Mouse (Mus musculus): Measurements from ENCODE around the gene Wapl. TPM values are rescaled to one million over a fixed set of nuclear protein-coding genes. Genes with fewer than 3 reads are reported as not detected.

Gene Wapl
- 10 to 100 TPM; 35.5 to 40.6 TPM for total RNA-seq (2021)
- 6.6 and 15.2 TPM in 2 replicates for polyA plus RNA-seq (2012; rRNA removed)
- long read RNA-seq, full-length matches to known transcripts, result 10 of 15 reads
- long read RNA-seq, partial matches to known transcripts, result 4 of 15 reads
- long read RNA-seq, other reads (novel, unspliced or antisense), result 1 of 15 reads

- DNase-seq, result peak; percentile 97 to 99
- H3K36me3 ChIP-seq (ENCODE audit: control insufficient read depth, insufficient read depth, low read length), result peaks cover 18% of the 10 kb centered on the region
- peak within 1 kb of the TSS; percentile 95 for H3K27ac ChIP-seq
- peak within 1 kb of the TSS; percentile 98 for H3K9ac ChIP-seq (ENCODE audit: low read depth, low read length)
- H3K4me1 ChIP-seq (ENCODE audit: control insufficient read depth, insufficient read depth, low read length), result no peaks in the 10 kb centered on the region; the same call in none of the 2 replicates
- H3K27me3 ChIP-seq (ENCODE audit: control insufficient read depth, insufficient read depth, low read length), result no peaks in the 10 kb centered on the region
- under 1% methylated on average over 90 of the region's 90 CpGs for WGBS
- intact Hi-C loops (cut with DNase I), result loop anchor here (10.0 kb wide), 1 partner anchor 359 kb away; the partner anchor contains the start of genes Glud1 and Shld2
- TF ChIP-seq POLR2A (IDR thresholded peaks at IDR 0.05; ENCODE audit: insufficient read depth, low read depth, low read length), result peak; percentile 73
- TF ChIP-seq CTCF (IDR thresholded peaks at IDR 0.05), result peak; percentile 3; the same call in 1 of the 2 replicates
- no peak for TF ChIP-seq EP300 (IDR thresholded peaks at IDR 0.05; ENCODE audit: insufficient read depth, low read depth, low read length)
- H3K79me2 ChIP-seq (replicated peaks; ENCODE audit: control insufficient read depth, insufficient read depth, low read length), result no peaks in the 10 kb centered on the region
- peak within 1 kb of the TSS; percentile 86 for H3K4me3 ChIP-seq
Measured at GRCm38 (mm10) chr14:34673395-34674228, at the start of gene Wapl. TSS of gene Wapl (plus strand) at chr14:34673928.

- H3K27ac ChIP-seq, result no peak overlapping the region
- TF ChIP-seq POLR2A (IDR thresholded peaks at IDR 0.05; ENCODE audit: insufficient read depth, low read depth, low read length) (no peak), CTCF (IDR thresholded peaks at IDR 0.05) (no peak)
- WGBS, result 73% methylated on average over 7 of the region's 7 CpGs
- H3K36me3 ChIP-seq (ENCODE audit: control insufficient read depth, insufficient read depth, low read length), result no peaks in the 10 kb centered on the region
- no peaks in the 10 kb centered on the region for H3K27me3 ChIP-seq (ENCODE audit: control insufficient read depth, insufficient read depth, low read length)
- no peaks in the 10 kb centered on the region for H3K79me2 ChIP-seq (replicated peaks; ENCODE audit: control insufficient read depth, insufficient read depth, low read length)
- H3K4me1 ChIP-seq (ENCODE audit: control insufficient read depth, insufficient read depth, low read length), result no peaks in the 10 kb centered on the region
- no peak overlapping the region for H3K9ac ChIP-seq (ENCODE audit: low read depth, low read length)
- H3K4me3 ChIP-seq, result no peak overlapping the region
- intact Hi-C loops (cut with DNase I), result no loop called here
- DNase-seq, result no peak
Measured at GRCm38 (mm10) chr14:34626824-34627223, 46.9 kb upstream of the Wapl start.

- Histone ChIP-seq H3K36me3 (ENCODE audit: control insufficient read depth, insufficient read depth, low read length) (no peaks in the 10 kb centered on the region), H3K4me1 (ENCODE audit: control insufficient read depth, insufficient read depth, low read length) (no peaks in the 10 kb centered on the region), H3K79me2 (replicated peaks; ENCODE audit: control insufficient read depth, insufficient read depth, low read length) (no peaks in the 10 kb centered on the region), H3K4me3 (no peak overlapping the region), H3K9ac (ENCODE audit: low read depth, low read length) (no peak overlapping the region), H3K27ac (no peak overlapping the region), H3K27me3 (ENCODE audit: control insufficient read depth, insufficient read depth, low read length) (no peaks in the 10 kb centered on the region)
- DNase-seq, result no peak
- no peak for TF ChIP-seq EP300 (IDR thresholded peaks at IDR 0.05; ENCODE audit: insufficient read depth, low read depth, low read length)
- TF ChIP-seq POLR2A (IDR thresholded peaks at IDR 0.05; ENCODE audit: insufficient read depth, low read depth, low read length), result no peak
- no peak for TF ChIP-seq CTCF (IDR thresholded peaks at IDR 0.05)
- 55% methylated on average over 10 of the region's 10 CpGs for WGBS
- intact Hi-C loops (cut with DNase I), result no loop called here
Measured at GRCm38 (mm10) chr14:34632722-34633448, 40.8 kb upstream of the Wapl start.

- Histone ChIP-seq H3K27me3 (ENCODE audit: control insufficient read depth, insufficient read depth, low read length) (no peaks in the 10 kb centered on the region), H3K4me3 (no peak overlapping the region), H3K79me2 (replicated peaks; ENCODE audit: control insufficient read depth, insufficient read depth, low read length) (no peaks in the 10 kb centered on the region), H3K9ac (ENCODE audit: low read depth, low read length) (no peak overlapping the region), H3K4me1 (ENCODE audit: control insufficient read depth, insufficient read depth, low read length) (no peaks in the 10 kb centered on the region), H3K36me3 (ENCODE audit: control insufficient read depth, insufficient read depth, low read length) (no peaks in the 10 kb centered on the region), H3K27ac (no peak overlapping the region)
- no peak for DNase-seq
- WGBS, result 52% methylated on average over 7 of the region's 7 CpGs
- intact Hi-C loops (cut with DNase I), result no loop called here
- no peak for TF ChIP-seq CTCF (IDR thresholded peaks at IDR 0.05)
- TF ChIP-seq EP300 (IDR thresholded peaks at IDR 0.05; ENCODE audit: insufficient read depth, low read depth, low read length), result no peak
- no peak for TF ChIP-seq POLR2A (IDR thresholded peaks at IDR 0.05; ENCODE audit: insufficient read depth, low read depth, low read length)
Measured at GRCm38 (mm10) chr14:34635192-34635591, 38.5 kb upstream of the Wapl start.

- Histone ChIP-seq H3K4me3 (no peak overlapping the region), H3K79me2 (replicated peaks; ENCODE audit: control insufficient read depth, insufficient read depth, low read length) (no peaks in the 10 kb centered on the region), H3K27ac (no peak overlapping the region), H3K36me3 (ENCODE audit: control insufficient read depth, insufficient read depth, low read length) (no peaks in the 10 kb centered on the region), H3K27me3 (ENCODE audit: control insufficient read depth, insufficient read depth, low read length) (no peaks in the 10 kb centered on the region), H3K4me1 (ENCODE audit: control insufficient read depth, insufficient read depth, low read length) (no peaks in the 10 kb centered on the region), H3K9ac (ENCODE audit: low read depth, low read length) (no peak overlapping the region)
- WGBS, result 82% methylated on average over 6 of the region's 6 CpGs
- intact Hi-C loops (cut with DNase I), result no loop called here
- no peak for DNase-seq
- TF ChIP-seq CTCF (IDR thresholded peaks at IDR 0.05), result no peak
Measured at GRCm38 (mm10) chr14:34635721-34636120, 38.0 kb upstream of the Wapl start.

Measured in heart, adult 2 months (tissue).